ENCODE assay signal across 8 mouse cellular contexts in genomic region chr7:19358634-19359033, GRCm38 (mm10). TPM values are rescaled to one million over a fixed set of nuclear protein-coding genes. Genes with fewer than 3 reads are reported as not detected.
A peak's percentile ranks its signal among the peaks of the same experiment; 100 is the strongest.
DNase-seq lines count a peak whose midpoint lies in the region; ATAC-seq and TF ChIP-seq lines count a peak whose summit lies in the region.

No protein-coding gene starts in this region.

- no peak for DNase-seq in cerebellum, adult 2 months
- no peak for DNase-seq in cerebellum, adult 11 months
- peak; percentile 19 for DNase-seq in thymus, postnatal 0 days (ENCODE audit: low spot score)
- DNase-seq in thymus, postnatal 36 days = no peak
- DNase-seq in liver, embryonic 11.5 days (ENCODE audit: low spot score) = no peak
- DNase-seq in right cerebral cortex, postnatal 36 days (ENCODE audit: low spot score in 2 of 2) = no peak
- no peak for DNase-seq in retina, postnatal 1 day
- DNase-seq in kidney, adult 11 months = no peak

- TF ChIP-seq POLR2A in cerebellum, adult 2 months (IDR thresholded peaks at IDR 0.05; ENCODE audit: borderline replicate concordance, insufficient read depth, low read length) = no peak

- H3K4me3 ChIP-seq in cerebellum, adult 2 months (replicated peaks; ENCODE audit: insufficient read depth, low read depth, low read length) = peak overlapping the region; percentile 96
- peak overlapping the region; percentile 66 for H3K4me3 ChIP-seq in liver, embryonic 11.5 days (ENCODE audit: low read depth, low read length)

- 14% methylated on average over 13 of the region's 13 CpGs for WGBS in cerebellum, adult 2 months
- WGBS in liver, embryonic 11.5 days = 17% methylated on average over 13 of the region's 13 CpGs

- H3K27me3 ChIP-seq in cerebellum, adult 2 months (ENCODE audit: control insufficient read depth, insufficient read depth, low read length) = no peaks in the 10 kb centered on the region
- H3K27me3 ChIP-seq in liver, embryonic 11.5 days (replicated peaks; ENCODE audit: control insufficient read depth, insufficient read depth, low read length) = peaks cover 4% of the 10 kb centered on the region; the same call in 1 of the 2 replicates

- H3K4me1 ChIP-seq in cerebellum, adult 2 months (ENCODE audit: control insufficient read depth, insufficient read depth, low read length) = 0 out of 2 replicates have a peak, but pooled peaks cover 5% of the 10 kb centered on the region
- peaks cover 30% of the 10 kb centered on the region for H3K4me1 ChIP-seq in liver, embryonic 11.5 days (replicated peaks; ENCODE audit: control insufficient read depth, insufficient read depth, low read length)

- H3K4me2 ChIP-seq in liver, embryonic 11.5 days = peak overlapping the region; percentile 100

- ATAC-seq in liver, embryonic 11.5 days (replicated peaks; ENCODE audit: low FRiP score) = no peak

- peak overlapping the region; percentile 73 for H3K9ac ChIP-seq in liver, embryonic 11.5 days (ENCODE audit: low read depth, low read length)

- H3K9me3 ChIP-seq in liver, embryonic 11.5 days (ENCODE audit: control insufficient read depth, low read length) = no peaks in the 10 kb centered on the region

- no peak for TF ChIP-seq CTCF in cerebellum, adult 2 months (IDR thresholded peaks at IDR 0.05; ENCODE audit: borderline replicate concordance, insufficient read depth, low read depth, low read length)

- no peak overlapping the region for H3K27ac ChIP-seq in cerebellum, adult 2 months (ENCODE audit: insufficient read depth, low read length)
- H3K27ac ChIP-seq in liver, embryonic 11.5 days (ENCODE audit: low read depth, low read length) = peak overlapping the region; percentile 55; the same call in 1 of the 2 replicates

- H3K36me3 ChIP-seq in liver, embryonic 11.5 days (ENCODE audit: control insufficient read depth, insufficient read depth, low read length) = peaks cover 30% of the 10 kb centered on the region

RNA-seq across cellular contexts. Expression of gene Cd3eap, which starts 0.6 kb away (rescaled TPM):
- polyA plus RNA-seq in cerebellum, adult 2 months (2012; rRNA removed) = 12.6 and 12.7 TPM in 2 replicates
- polyA plus RNA-seq in thymus, postnatal 0 days (2015; fragmentation: Nextera tagmentation; extraction: Ambion mirVana) = 15.8 and 18.7 TPM in 2 replicates
- 28.7 and 30.2 TPM in 2 replicates for polyA plus RNA-seq in liver, embryonic 11.5 days (2014; fragmentation: Nextera tagmentation; extraction: Ambion mirVana)

RNA-seq across cellular contexts. Expression of gene Ppp1r13l, which starts 0.9 kb away (rescaled TPM):
- 4.1 and 4.8 TPM in 2 replicates for polyA plus RNA-seq in cerebellum, adult 2 months (2012; rRNA removed)
- 2.2 and 2.4 TPM in 2 replicates for polyA plus RNA-seq in thymus, postnatal 0 days (2015; fragmentation: Nextera tagmentation; extraction: Ambion mirVana)
- polyA plus RNA-seq in liver, embryonic 11.5 days (2014; fragmentation: Nextera tagmentation; extraction: Ambion mirVana) = 3.9 and 4.2 TPM in 2 replicates

RNA-seq across cellular contexts. Expression of gene Ercc1, which starts 14.1 kb away (rescaled TPM):
- 52.2 and 53.9 TPM in 2 replicates for polyA plus RNA-seq in cerebellum, adult 2 months (2012; rRNA removed)
- polyA plus RNA-seq in thymus, postnatal 0 days (2015; fragmentation: Nextera tagmentation; extraction: Ambion mirVana) = 59.6 and 67.1 TPM in 2 replicates
- polyA plus RNA-seq in liver, embryonic 11.5 days (2014; fragmentation: Nextera tagmentation; extraction: Ambion mirVana) = 46.4 and 46.8 TPM in 2 replicates

RNA-seq across cellular contexts. Expression of gene Ercc2, which starts 23.2 kb away (rescaled TPM):
- polyA plus RNA-seq in cerebellum, adult 2 months (2012; rRNA removed) = 45.0 and 46.3 TPM in 2 replicates
- 14.3 and 15.1 TPM in 2 replicates for polyA plus RNA-seq in thymus, postnatal 0 days (2015; fragmentation: Nextera tagmentation; extraction: Ambion mirVana)
- 14.0 and 15.6 TPM in 2 replicates for polyA plus RNA-seq in liver, embryonic 11.5 days (2014; fragmentation: Nextera tagmentation; extraction: Ambion mirVana)

RNA-seq across cellular contexts. Expression of gene Klc3, which starts 45.3 kb away (rescaled TPM):
- 1.7 and 2.1 TPM in 2 replicates for polyA plus RNA-seq in cerebellum, adult 2 months (2012; rRNA removed)
- polyA plus RNA-seq in thymus, postnatal 0 days (2015; fragmentation: Nextera tagmentation; extraction: Ambion mirVana) = 35.3 and 38.4 TPM in 2 replicates
- 0.71 and 0.99 TPM in 2 replicates for polyA plus RNA-seq in liver, embryonic 11.5 days (2014; fragmentation: Nextera tagmentation; extraction: Ambion mirVana)
